Mouse (Mus musculus) T-cell, adult 2 months (primary cell): Measurements from ENCODE around the gene Acvr1b.
A peak's percentile ranks its signal among the peaks of the same experiment; 100 is the strongest.

Experiments used
- DNase-seq: peaks from one replicate; pipeline ENCODE4 v3.0.0; 2022; ENCODE audit warnings: low spot score

Gene Acvr1b

GRCm38 (mm10) chr15:101173421-101174211 lies at the start of gene Acvr1b:
Gene Acvr1b (plus strand): TSS chr15:101174067.
- peak; percentile 91 for DNase-seq

GRCm38 (mm10) chr15:101125561-101125960 lies 48.3 kb upstream of the Acvr1b start:
- no peak for DNase-seq

- no peak for DNase-seq
Observed at GRCm38 (mm10) chr15:101126876-101127544, 46.9 kb upstream of the Acvr1b start.

GRCm38 (mm10) chr15:101128181-101129089 lies 45.4 kb upstream of the Acvr1b start, which contains the start of gene Acvrl1:
Gene Acvrl1 (plus strand): TSS chr15:101128522.
- DNase-seq = no peak

GRCm38 (mm10) chr15:101129412-101129811 lies 44.5 kb upstream of the Acvr1b start:
- DNase-seq = no peak

- no peak for DNase-seq
Observed at GRCm38 (mm10) chr15:101131498-101131897, 42.4 kb upstream of the Acvr1b start.

GRCm38 (mm10) chr15:101132041-101132440 lies 41.8 kb upstream of the Acvr1b start:
- DNase-seq = no peak

- no peak for DNase-seq
Observed at GRCm38 (mm10) chr15:101132761-101133160, 41.1 kb upstream of the Acvr1b start.

GRCm38 (mm10) chr15:101133993-101134704 lies 39.7 kb upstream of the Acvr1b start:
- peak; percentile 42 for DNase-seq

- DNase-seq = peak; percentile 49
Observed at GRCm38 (mm10) chr15:101135405-101135804, 38.5 kb upstream of the Acvr1b start.

- DNase-seq = no peak
Observed at GRCm38 (mm10) chr15:101137455-101137854, 36.4 kb upstream of the Acvr1b start.

- DNase-seq = no peak
Observed at GRCm38 (mm10) chr15:101138675-101139074, 35.2 kb upstream of the Acvr1b start.

GRCm38 (mm10) chr15:101139885-101140284 lies 34.0 kb upstream of the Acvr1b start:
- DNase-seq = no peak

GRCm38 (mm10) chr15:101140587-101140986 lies 33.3 kb upstream of the Acvr1b start:
- DNase-seq = no peak

GRCm38 (mm10) chr15:101141061-101141541 lies 32.8 kb upstream of the Acvr1b start:
- DNase-seq = peak; percentile 30

- no peak for DNase-seq
Observed at GRCm38 (mm10) chr15:101142672-101143071, 31.2 kb upstream of the Acvr1b start.

- DNase-seq = no peak
Observed at GRCm38 (mm10) chr15:101143494-101143893, 30.4 kb upstream of the Acvr1b start.

GRCm38 (mm10) chr15:101144176-101144575 lies 29.7 kb upstream of the Acvr1b start:
- no peak for DNase-seq

- DNase-seq = no peak
Observed at GRCm38 (mm10) chr15:101144779-101145178, 29.1 kb upstream of the Acvr1b start.

GRCm38 (mm10) chr15:101145424-101146099 lies 28.3 kb upstream of the Acvr1b start:
- peak; percentile 91 for DNase-seq
